Mouse (Mus musculus) liver, embryonic 14.5 days (tissue): ENCODE measurements around the gene Fitm1.

Experiments
- CTCF ChIP-seq: IDR thresholded peaks from 2 replicates; pipeline ENCODE4 v1.5.1; 2016; ENCODE audit warnings: antibody characterized with exemption, low read depth, control low read depth
- EP300 ChIP-seq: IDR thresholded peaks from 2 replicates; pipeline ENCODE4 v1.6.1; 2016; ENCODE audit warnings: antibody characterized with exemption, low read depth

GRCm38 (mm10) chr14:55554635-55555034, 20.8 kb upstream of the Fitm1 start:
- no peak for TF ChIP-seq CTCF
- TF ChIP-seq EP300: no peak
